Mouse (Mus musculus) cerebellum, adult 18-20 months (tissue): Measurements from ENCODE around the gene Hist1h2ac.
A peak's percentile ranks its signal among the peaks of the same experiment; 100 is the strongest.
"Not testable (repeated sequence)": the region's sequence is repeated elsewhere in the genome, so short reads cannot be mapped to it uniquely, and the experiment has no call there.

Experiments used
- DNase-seq, 2 experiments: peaks; one replicate each; pipeline ENCODE4 v3.0.0; 2021

Gene Hist1h2ac

DNA sequence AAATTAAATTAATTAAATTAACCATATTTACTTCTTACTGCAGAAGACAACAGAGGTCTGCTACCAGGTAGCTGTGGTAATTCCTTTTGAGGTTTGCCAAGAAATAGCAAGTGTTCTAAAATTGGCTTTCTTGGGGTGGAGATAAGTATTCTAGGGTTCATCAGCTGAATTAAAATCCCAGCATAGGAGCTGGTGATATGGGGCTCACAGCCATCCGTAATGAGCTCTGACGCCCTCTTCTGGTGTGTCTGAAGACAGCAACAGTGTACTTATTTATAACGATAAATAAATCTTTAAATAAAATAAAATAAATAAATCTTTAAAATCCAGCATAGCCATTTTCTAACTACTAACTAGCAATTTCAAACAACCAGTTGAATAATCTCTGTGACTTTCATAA is 16.0 kb upstream of the Hist1h2ac start:
- no peak for DNase-seq

DNA sequence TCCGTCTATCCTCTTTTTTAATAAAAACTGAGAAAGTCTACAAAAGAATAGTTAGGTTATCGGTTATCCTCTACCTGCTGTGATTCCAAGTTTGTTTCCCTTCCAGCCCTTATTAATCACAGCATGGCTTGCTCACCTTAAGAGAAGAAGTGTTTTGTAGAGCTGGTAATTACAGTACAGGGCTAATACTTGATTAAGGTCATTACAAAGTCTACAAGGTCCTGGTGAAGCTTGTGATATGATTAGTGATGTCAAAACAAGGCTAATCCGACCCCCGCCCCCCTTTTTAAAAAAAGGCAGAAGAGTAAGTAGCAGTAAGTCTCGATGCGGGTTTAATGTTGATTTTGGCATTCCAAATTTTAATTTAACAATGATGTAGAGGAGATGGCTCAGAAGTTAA is 15.2 kb upstream of the Hist1h2ac start:
- no peak for DNase-seq

DNA sequence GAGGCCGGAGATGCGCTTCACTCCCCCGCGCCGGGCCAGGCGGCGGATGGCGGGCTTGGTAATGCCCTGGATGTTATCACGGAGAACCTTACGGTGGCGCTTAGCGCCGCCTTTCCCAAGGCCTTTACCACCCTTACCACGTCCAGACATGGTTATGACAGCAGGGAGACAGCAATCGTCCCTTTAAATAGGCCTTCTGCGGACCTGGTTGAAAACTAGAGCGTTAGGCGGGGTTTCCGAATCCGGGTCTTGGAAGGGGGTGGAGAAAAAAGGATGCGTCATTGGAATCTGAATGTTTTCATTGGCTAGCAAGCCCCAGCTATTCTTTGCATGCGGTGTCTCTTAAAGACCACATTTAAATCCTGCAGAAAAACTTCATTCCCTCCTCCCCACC is 14.5 kb upstream of the Hist1h2ac start, which contains the start of gene Hist1h4c:
Hist1h4c (minus strand) TSS at position 155 of the 394 bp plus-strand sequence.
- DNase-seq: peak; percentile 96 to 98

DNA sequence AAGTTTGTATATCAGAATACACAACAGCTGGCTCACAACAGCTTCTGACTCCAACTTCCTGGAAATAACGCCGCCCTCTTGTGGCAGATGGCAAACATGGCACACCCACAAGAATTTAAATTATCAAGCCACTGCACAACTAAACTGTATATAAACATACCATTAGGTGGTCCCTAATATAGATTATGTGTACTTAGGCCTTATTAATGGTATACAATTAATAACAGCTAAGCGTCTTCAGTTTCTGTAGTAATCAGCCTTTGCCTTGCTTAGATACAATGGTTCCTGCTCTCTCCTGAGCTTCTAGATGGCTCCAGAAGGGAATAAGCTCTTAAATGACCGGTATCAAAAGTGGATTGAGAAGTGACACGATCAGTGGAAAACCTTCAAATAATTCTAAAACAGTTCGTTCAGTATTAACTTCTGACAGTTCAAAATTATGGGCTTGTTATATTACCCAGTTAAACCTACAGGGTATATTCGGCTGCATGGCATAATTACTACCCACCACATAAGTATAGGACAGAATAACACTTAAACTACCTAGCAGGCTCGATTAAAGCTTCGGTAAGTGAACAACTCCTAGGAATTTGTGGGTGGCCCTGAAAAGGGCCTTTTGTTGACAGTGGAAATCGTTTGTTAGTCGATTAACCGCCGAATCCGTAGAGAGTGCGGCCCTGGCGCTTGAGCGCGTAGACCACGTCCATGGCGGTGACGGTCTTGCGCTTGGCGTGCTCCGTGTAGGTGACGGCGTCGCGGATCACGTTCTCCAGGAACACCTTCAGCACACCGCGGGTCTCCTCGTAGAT is 13.9 kb upstream of the Hist1h2ac start:
- DNase-seq: peak in 1 of 2 experiments; percentile 45

DNA sequence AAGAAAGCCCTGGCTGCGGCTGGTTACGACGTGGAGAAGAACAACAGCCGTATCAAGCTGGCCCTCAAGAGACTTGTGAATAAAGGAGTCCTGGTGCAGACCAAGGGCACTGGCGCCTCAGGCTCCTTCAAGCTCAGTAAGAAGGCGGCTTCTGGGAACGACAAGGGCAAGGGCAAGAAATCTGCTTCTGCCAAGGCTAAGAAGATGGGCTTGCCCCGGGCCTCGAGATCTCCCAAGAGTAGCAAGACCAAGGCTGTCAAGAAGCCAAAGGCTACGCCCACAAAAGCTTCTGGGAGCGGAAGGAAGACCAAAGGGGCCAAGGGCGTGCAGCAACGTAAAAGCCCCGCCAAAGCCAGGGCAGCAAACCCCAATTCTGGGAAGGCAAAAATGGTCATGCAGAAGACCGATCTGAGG is 12.3 kb upstream of the Hist1h2ac start:
- DNase-seq: no peak

DNA sequence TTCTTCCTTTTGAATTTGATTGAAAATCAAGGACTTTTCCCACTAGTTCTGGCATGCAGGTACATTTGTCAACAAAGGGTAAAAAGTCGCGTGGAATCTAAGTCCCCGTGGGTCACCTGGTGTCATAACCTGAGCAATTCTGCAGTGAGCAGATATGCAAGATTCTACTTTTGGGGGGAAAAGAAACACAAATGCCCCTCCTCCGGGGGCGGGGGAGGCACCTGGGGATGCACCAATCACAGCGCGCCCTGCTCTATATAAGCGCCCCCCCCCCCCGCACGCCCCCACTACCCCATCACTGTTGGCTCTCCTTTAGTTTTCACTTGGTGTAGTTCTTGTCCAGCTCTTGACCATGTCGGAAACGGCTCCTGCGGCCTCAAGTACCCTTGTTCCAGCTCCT is 11.8 kb upstream of the Hist1h2ac start, which contains the start of gene Hist1h1t:
Hist1h1t (plus strand) TSS at position 301 of the 400 bp plus-strand sequence.
- DNase-seq: no peak

DNA sequence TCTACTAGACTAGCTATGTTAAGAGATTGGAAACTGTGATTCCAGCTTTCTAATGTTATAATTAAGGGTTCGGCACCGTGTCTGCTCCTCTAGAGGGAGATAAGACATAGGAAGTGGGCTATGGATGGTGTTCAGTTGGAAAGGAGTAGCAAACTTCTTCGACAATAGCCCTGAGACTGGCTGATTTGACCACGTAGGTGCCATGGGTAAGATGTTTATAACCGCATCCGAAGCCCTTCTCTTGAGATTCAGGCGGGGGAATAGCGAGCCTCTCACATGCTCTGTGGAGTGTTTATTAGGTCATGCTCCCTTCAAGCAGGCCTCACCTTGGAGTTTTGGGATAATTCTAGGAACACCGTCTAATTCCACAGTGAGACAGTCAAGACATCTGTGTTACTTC is 11.2 kb upstream of the Hist1h2ac start:
- no peak for DNase-seq

DNA sequence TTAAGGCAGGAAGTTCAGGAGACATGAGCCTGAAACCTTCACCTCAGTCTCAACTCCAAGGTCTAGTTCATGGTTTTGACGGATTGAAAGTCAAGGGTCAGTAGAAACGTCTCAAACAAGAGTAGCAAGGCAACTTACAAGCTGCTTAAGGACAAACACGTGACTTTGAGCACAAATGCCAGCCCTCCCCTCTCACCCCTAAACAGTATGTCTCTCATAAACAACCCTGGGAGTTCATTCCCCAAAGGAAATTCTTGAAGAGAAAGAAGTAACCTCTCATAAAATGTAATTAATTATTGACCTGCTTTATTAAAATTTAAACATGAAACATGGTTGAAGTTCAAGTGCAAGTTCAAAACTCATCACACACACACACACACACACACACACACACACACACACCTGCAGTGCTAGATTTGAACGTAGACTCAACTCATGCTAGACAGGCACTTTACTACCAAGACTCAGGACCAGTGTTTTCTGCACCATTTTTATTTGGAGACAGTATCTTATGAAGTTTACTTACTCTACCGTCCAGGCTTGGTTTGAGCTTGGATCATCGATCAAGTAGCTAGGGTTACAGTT is 10.2 kb upstream of the Hist1h2ac start:
- DNase-seq: no peak

DNA sequence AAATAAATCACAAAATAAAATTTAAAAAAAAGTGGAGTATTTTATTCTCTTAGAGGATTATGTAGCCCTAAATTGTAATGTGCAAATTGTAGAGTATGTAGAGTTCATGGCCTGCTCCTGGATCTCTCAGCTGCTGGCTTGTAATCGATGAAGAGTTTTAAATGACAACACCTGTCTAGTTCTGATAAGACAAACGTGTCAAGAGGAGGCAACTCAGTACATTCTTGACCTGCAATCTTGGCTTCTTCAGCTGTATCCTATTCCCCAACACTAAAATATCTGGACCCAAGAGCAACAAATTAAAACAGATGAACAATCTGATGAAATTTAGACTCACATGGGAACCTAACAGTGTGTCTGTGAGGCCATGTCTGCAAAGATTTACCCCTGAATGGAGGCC is 5.7 kb upstream of the Hist1h2ac start:
- no peak for DNase-seq

DNA sequence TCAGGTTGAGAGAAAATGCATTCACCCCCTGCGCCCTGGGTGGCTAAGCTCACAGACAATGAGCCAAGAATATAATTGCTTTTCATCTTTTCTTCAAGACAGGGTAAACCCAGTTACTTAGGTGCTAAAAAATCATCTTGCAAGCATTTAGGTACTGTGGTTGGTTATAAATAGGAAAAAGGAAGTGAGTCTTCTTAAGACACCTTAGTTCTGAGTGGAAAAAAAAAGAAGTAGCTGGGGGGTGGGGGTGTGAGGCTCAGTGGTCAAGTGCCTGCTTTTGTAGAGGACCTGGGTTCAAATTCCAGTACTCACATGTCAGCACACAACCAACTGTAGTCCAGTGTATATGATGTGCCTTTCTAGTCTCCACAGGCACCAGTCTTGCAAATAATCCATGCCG is 5.2 kb upstream of the Hist1h2ac start:
- DNase-seq: no peak

DNA sequence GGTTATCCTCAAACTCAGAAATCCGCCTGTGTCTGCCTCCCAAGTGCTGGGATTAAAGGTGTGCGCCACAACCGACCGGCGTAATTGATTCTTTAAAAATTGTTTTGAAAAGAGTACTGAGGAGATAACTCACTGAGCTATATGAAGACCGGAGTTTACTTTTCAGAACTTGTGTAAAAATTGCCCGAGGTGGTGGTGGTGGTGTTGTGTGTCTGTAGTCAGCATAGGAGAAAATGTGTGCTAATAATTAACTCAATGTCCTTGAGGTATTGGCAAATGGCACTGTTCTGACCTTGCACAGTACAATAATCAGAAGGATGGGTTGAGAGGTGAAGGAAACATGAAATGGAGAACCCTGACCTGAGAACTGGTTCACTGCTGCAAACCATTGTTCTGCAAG is 4.2 kb upstream of the Hist1h2ac start:
- DNase-seq: no peak

DNA sequence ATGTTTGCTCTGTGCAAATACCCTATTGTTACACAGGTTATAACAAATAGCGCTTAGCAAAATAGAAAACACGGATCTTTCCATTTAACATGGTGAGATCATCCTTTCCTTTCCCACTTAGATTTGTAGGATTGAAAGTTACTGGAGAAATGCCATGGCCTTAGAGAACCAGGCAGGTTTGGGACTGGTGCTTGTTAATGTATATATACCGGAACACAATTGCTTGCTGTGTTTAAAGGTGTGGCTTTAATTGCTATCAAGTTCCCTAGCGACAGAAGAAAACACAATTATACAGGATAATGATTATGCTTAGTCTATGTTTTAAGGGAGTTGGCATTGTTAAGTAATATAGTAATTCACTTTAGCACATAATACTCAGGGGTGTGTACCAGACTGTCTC is 3.4 kb upstream of the Hist1h2ac start:
- DNase-seq: no peak

DNA sequence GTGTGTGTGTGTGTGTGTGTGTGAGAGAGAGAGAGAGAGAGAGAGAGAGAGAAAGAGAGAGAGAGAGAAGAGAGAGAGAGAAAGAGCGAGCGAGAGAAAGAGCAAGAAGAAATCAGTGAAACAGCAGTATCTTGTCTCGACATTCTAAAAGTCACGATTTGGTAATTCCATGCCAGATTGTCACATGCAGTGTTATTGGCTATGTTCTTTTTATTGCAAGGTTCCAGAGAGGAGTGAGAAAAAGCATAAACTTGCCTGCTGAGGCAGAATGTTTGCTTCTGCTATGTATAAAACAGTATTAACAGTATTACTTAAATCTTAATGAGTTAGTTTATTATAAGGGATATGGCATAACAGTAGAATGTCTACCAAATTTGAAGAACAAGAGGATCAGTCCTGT is 2.2 kb upstream of the Hist1h2ac start:
- DNase-seq: no peak

DNA sequence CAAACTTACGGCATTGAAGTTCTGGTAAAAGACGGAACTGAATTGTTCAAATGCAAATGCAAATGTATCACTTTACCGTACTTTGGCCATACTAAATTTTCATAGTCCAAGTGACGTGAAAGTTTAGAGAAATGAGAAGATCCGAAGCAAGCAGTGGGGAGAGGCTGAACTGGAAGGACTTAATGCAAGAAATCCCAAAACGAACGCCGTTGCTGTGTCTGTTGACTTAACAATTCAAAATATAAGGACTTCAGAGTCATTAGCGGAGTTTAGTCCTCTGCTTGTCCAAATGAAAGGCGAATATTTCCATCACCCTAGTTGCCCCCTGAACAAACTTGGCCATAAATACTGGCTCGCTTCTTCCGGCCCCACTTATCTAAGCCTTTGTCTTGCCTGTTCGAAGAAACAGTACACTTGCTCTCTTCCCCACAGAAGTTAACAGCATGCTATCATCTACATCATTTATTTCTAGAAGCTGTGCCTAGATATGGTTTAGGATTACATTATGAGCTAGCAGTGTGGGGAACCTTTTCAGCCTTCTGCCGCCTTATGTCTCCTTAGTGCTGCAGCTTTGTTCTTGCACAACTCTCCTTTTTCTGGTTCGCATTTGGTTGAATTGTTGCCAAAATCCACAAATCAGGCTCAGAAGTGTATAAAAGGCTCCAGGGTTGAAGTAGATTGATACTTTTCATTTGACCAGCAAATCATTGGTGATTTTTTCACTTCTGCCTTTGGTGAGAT is 1.5 kb upstream of the Hist1h2ac start:
- DNase-seq: no peak

DNA sequence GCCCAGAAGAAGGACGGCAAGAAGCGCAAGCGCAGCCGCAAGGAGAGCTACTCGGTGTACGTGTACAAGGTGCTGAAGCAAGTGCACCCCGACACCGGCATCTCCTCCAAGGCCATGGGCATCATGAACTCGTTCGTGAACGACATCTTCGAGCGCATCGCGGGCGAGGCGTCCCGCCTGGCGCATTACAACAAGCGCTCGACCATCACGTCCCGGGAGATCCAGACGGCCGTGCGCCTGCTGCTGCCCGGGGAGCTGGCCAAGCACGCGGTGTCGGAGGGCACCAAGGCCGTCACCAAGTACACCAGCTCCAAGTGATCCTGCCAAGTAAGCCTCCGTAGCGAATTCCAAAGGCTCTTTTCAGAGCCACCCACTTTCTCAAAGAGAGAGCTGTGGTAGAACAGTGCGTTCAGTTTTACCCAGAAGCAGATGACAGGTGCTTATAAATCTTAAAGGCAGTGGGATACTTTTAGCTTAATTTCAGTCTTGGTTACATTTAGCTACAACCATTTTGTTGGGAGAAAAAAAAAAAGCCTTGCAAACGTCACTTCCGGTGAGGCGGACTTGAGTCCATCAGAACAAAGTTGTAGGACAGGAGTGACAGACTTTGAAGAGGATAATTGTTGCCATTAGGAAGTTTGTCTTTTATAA is 672 bp upstream of the Hist1h2ac start:
- DNase-seq: peak; percentile 14 to 32

DNA sequence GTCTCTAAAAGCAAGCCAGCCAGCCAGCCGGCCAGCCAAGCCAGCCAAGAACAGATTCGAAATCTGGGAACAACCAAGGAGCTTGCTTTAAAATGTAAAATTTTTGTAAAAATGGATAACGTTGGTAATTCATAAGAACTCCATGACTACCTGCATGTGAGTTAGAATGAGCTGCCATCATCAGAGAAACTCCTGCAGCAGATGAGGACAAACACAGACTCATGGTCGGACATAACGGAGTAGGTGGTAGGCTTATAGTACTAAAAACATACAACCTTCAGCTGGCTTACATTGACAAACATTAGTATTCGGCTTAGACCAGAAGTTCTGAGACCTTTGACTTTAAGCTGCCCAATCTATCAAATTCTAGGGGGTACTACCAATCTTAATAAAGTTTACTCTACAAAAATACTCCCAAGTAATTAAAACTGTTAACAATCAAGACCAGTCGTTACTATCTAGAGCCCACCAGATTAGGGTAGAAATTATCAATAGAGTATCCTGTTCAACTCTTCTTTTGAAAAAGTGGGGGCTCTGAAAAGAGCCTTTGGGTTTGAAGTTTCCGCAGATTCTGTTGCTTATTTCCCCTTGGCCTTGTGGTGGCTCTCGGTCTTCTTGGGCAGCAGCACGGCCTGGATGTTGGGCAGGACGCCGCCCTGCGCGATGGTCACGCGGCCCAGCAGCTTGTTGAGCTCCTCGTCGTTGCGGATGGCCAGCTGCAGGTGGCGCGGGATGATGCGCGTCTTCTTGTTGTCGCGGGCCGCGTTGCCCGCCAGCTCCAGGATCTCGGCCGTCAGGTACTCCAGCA is 597 bp downstream of the Hist1h2ac start:
- DNase-seq: not testable (repeated sequence)

DNA sequence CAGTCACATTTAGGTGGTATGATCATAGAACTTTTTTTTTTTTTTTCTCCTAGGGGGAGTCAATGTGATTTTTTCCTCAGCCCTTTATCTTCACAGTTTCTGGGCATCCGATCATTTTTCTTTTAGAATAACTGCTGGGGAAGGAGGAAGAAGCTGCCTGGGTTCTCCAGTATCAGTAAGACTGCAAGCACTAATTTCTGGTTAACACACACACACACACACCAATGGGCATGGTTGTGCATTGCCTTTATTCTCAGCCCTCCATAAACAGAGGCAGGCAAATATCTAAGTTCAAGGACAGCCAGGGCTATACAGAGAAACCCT is 1.2 kb downstream of the Hist1h2ac start:
- no peak for DNase-seq

DNA sequence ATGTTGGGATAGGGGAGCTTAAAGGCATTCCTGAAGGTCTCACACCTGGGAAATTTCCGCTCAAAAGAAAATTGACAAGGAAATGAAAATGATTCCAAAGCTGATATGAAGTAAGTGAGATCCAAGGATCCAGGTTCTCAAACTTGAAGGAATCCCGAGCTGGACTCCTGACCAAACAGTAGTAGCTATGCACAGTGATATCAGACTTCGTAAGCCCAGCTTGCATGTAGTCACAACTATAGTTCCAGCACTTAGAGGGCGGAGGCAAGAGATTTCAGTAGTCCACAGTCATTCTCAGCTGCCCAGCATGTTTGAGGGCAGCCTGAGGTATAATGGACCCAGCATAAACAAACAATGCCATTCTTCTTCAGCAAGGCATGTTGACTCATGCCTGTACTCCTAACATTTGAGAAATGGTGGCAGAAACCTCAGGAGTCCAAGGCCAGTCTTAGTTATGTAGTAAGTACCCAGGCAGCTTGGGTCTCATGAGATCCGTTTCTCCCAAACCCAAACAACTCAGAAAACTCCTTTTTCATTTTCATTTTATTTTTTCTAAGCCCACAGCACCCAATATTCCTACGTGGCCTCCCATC is 1.7 kb downstream of the Hist1h2ac start:
- no peak for DNase-seq

DNA sequence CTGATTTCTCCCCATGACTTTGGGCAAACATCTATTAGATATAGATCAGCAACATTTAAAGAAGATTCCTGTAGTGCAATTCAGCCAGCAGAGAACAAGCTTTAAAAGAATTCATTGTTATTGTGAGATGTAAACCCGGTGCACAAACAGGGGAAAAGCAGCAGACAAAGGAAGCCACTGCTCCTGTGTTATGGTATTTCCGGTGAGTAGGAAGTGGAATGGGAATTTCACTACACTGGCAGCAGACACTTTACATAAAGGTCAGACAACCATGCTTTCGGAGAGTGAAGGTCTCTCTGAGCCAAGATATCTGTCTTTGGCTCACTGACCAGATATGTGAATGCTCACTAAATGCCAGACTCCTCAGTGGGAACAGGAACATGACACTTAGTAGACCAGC is 21.2 kb downstream of the Hist1h2ac start:
- no peak for DNase-seq

DNA sequence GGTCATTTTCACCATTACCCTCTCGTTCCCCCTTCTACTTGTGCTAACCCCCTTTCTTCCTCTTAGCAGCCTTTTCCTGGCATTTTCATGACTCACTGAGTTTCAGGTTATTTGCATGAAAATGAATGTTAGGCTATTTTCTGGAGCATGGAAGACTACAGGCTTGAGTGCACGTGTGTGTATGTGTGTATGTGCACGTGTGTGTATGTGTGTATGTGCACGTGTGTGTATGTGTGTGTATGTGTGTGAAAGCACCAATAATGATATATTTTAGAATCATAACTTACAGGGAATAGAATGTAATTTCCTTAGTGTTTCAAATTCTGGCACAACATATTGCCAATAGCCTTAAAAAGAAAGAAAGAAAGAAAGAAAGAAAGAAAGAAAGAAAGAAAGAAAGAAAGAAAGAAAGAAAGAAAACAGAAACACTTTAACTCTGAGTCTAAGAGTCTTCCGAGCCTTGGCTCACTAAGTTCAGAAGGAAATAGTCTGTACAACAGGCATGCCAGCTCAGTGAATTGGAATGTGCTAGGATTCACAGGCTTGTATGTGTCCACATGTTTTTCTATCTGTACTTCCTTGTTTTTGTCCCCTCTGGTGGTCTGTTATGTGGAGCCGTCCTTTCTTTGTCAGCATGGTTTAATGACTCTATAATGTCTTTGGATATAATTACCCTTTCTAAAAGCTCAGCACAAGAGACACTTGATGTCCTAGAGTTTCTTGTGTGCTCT is 23.9 kb downstream of the Hist1h2ac start:
- no peak for DNase-seq
